Mouse (Mus musculus): Measurements from ENCODE around the gene Surf6.

The Surf6 gene

GRCm38 (mm10) chr2:26919684-26920083 lies 17.0 kb upstream of the Surf6 start:
- POLR2A ChIA-PET, result interaction anchor here (0.5 to 13.6 kb wide), 20 partner anchors 7 to 511 kb away, joined by 3 to 251 read pairs (median 4); partner anchors contain the start of genes Med22 (in 2 of the 4), Surf6 (in 2 of the 4), Agpat2 (in 1 of the 4) and Inpp5e (in 1 of the 4)
- CTCF ChIA-PET, result interaction anchor here in 3 of 4 experiments (0.7 to 3.5 kb wide), 3 partner anchors 11 to 98 kb away, joined by 3 to 11 read pairs (median 3); no protein-coding TSS in a partner anchor

DNA sequence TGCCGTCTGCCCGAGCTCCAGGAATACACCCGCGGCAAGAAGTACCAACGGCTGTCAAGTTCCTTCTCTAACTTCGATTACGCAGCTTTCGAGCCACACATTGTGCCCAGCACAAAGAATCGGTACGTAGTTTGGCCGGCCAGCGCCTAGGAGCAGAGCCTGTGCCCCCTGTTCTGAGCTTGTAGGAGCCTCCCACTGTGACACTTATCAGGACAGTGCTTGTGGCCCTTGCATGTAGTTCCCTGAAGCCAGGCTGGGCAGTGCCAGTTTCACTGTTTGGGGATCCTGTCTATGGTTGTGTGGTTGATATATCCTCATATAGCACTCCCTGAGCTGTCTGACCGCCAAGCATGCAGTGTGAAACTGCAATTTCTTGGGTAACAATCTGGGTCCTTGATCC lies 14.1 kb upstream of the Surf6 start:
- ChIA-PET POLR2A (interaction anchor here (0.7 to 13.6 kb wide), 27 partner anchors 9 to 322 kb away, joined by 3 to 251 read pairs (median 5); partner anchors contain the start of genes Surf6 (in 2 of the 4), Med22 (in 1 of the 4) and Rpl7a (in 1 of the 4)), CTCF (interaction anchor here in 3 of 4 experiments (0.9 to 3.5 kb wide), 7 partner anchors 9 to 14 kb away, joined by 3 to 11 read pairs (median 5); partner anchors contain the start of gene Surf6 (in 2 of the 3))

DNA sequence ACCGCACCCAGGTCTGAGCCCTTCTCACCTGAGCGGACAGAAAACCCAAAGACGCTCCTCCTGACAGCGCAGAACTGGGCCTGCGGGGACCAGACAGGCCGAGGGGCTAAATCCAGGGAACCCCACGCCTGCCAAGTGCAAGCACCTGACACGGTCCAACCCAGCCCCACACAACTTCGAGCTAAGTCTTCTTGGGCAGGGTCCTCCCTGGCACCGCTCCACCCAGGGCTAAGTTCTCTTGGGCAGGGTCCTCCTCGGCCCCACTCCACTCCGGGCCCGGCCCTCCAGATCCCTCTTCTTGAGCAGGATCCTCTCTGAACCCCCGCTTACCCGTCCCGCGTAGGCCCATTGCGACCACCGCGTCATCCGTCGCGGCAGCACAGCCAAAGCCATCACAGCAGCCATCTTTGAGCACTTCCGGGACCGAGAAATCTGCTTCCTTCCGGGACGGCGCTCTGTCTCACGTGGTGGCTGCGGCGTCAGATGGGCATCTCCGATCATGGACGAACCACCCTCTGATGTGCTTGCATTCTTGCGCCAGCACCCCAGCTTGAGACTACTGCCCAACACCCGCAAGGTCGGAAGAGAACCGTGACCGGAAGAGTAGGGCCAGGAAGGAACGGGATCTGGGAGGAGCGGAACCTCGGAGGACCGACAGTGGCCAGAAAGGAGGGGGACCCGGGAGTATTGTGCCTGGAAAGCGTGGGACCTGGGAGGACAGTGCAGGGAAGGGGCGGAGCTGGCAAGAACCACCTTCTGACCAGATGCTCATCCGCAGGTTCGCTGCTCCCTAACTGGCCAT lies 13.4 kb upstream of the Surf6 start, which contains the start of the genes Surf2 and Surf1:
Surf2 (plus strand) TSS at position 441 of the 802 bp plus-strand sequence.
Surf1 (minus strand) TSS at position 604 of the 802 bp plus-strand sequence.
- POLR2A ChIA-PET, result interaction anchor here (0.5 to 13.6 kb wide), 33 partner anchors 9 to 1688 kb away, joined by 3 to 251 read pairs (median 5); partner anchors contain the start of genes Surf6 (in 3 of the 4), Med22 (in 1 of the 4), Rpl7a (in 1 of the 4) and Sec16a (in 1 of the 4)
- CTCF ChIA-PET, result interaction anchor here in 3 of 4 experiments (0.9 to 3.5 kb wide), 7 partner anchors 8 to 14 kb away, joined by 3 to 11 read pairs (median 5); partner anchors contain the start of gene Surf6 (in 2 of the 3)

DNA sequence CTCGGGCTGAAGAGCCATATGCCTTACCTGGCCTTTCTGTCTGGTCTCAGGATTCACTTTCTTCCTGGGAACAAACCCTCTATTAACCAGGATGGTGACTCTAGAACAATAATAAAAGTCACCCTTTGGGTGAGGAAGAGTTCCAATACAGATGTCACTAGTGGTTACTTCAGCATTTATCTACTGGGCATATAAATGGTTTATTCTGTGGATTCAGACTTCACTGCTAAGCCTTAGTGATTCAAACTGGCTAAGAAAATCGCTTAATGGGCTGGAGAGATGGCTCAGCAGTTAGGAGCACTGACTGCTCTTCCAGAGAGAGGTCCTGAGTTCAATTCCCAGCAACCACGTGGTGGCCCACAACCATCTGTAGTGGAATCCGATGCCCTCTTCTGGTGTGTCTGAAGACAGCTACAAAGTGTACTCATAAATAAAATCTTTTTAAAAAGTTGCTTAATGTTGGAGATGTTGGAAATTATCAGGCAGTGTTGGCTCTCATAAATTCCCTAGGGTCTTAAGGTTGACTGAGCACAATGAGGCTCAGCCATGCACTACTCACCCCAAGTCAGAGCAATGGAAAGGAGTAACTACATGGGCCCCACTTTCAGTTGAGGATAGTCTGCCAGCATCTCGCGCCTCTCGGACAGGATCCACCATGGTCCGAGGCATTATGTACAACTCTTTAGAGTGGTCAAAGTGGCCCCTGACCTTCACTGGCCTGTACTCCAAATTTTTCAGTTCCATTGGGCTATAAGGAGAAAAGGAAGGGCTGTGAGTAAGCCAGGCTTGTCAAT lies 11.7 kb upstream of the Surf6 start:
- POLR2A ChIA-PET, result interaction anchor here (0.6 to 5.0 kb wide), 18 partner anchors 8 to 469 kb away, joined by 3 to 136 read pairs (median 14); partner anchors contain the start of gene Surf6 (in 4 of the 4)
- CTCF ChIA-PET, result no interaction called here

DNA sequence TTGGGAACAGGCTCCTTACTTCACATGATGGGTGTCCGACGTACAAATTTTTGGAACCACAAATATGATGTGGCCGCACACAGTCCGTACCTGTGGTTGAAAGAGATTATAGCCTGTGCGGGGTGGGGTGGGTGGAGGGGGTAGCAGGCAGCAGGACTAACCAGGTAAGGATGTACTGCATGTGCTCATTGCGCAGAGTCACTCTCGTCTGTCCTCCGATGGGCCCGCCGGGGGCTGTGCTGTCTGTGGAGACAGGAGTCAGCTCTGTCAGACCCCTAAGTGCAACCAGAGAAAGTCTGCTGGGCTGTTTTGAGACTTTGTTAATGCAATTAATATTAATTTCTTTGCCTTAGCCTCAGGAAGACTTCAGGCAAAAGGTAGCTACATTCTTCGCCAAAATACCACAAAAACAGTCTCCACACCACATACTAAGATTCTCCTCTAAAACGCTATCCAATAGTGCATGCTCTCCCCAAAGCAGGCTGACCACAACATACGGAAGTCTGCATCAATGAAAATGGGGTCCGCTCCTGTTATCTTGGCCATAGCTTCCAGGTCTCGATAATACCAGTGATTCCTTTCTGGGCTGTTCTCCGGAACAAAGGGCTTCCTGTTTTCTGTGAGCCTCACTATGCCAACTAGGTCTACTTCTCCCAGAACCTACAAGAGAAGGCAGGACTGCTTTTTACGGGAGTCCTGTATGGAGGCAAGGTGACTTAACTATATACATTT lies 10.9 kb upstream of the Surf6 start:
- CTCF ChIA-PET, result no interaction called here
- POLR2A ChIA-PET, result interaction anchor here (0.6 to 5.0 kb wide), 29 partner anchors 9 to 468 kb away, joined by 3 to 136 read pairs (median 7); partner anchors contain the start of genes Surf6 (in 4 of the 4) and Slc2a6 (in 1 of the 4)

DNA sequence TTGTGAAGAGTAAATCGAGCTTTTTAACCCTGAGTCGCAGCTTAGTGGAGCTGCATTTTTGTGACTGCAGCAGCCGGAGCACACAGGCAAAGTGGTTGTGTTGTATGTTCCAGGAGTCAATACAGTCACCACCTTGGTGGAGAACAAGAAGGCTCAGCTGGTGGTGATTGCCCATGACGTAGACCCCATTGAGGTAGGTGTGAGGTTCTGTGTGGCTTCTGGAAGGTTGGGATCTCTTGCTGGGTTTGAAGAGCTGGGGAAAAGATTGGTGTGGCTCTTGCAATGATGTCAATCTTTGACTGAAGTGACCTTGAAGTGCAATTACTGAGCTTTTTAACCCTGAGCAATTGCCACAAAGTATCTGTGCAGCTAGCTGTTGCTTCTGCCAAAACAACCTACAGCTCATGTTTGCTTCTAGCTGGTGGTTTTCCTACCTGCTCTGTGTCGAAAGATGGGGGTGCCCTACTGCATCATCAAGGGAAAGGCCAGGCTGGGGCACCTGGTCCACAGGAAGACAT lies 9.6 kb upstream of the Surf6 start:
- CTCF ChIA-PET, result no interaction called here
- POLR2A ChIA-PET, result interaction anchor here (0.6 to 5.0 kb wide), 82 partner anchors 8 to 1215 kb away, joined by 3 to 136 read pairs (median 6); partner anchors contain the start of genes Surf6 (in 4 of the 4), Agpat2 (in 2 of the 4), Fam69b (in 1 of the 4) and Qsox2 (in 1 of the 4)

- ChIA-PET CTCF (interaction anchor here in 1 of 4 experiments (1.0 kb wide), 1 partner anchor 8 kb away, joined by 4 read pairs; the partner anchor contains the start of gene Surf6), POLR2A (interaction anchor here (0.6 to 13.2 kb wide), 67 partner anchors 8 to 1551 kb away, joined by 3 to 251 read pairs (median 6); partner anchors contain the start of genes Surf6 (in 4 of the 4), Agpat2 (in 3 of the 4), Fam69b (in 1 of the 4) and Qsox2 (in 1 of the 4))
These were observed 8.5 kb upstream of the Surf6 start for GRCm38 (mm10) chr2:26910994-26911765.

GRCm38 (mm10) chr2:26910124-26910993 lies 7.7 kb upstream of the Surf6 start, which contains the start of the genes Med22 and Rpl7a:
TSS of gene Med22 (minus strand) at chr2:26910677.
TSS of gene Rpl7a (plus strand) at chr2:26910764.
- POLR2A ChIA-PET, result interaction anchor here (0.5 to 13.2 kb wide), 24 partner anchors 8 to 818 kb away, joined by 3 to 251 read pairs (median 4); partner anchors contain the start of genes Agpat2 (in 1 of the 4), Surf1 (in 1 of the 4), Surf2 (in 1 of the 4) and Surf4 (in 1 of the 4)
- CTCF ChIA-PET, result interaction anchor here in 1 of 4 experiments (0.7 kb wide), 1 partner anchor 11 kb away, joined by 3 read pairs; no protein-coding TSS in a partner anchor

- POLR2A ChIA-PET, result interaction anchor here in 3 of 4 experiments (0.6 to 13.2 kb wide), 19 partner anchors 9 to 790 kb away, joined by 3 to 251 read pairs (median 4); partner anchors contain the start of genes Agpat2 (in 1 of the 3), Surf1 (in 1 of the 3), Surf2 (in 1 of the 3) and Surf4 (in 1 of the 3)
These were observed 6.7 kb upstream of the Surf6 start for GRCm38 (mm10) chr2:26909387-26909784.

DNA sequence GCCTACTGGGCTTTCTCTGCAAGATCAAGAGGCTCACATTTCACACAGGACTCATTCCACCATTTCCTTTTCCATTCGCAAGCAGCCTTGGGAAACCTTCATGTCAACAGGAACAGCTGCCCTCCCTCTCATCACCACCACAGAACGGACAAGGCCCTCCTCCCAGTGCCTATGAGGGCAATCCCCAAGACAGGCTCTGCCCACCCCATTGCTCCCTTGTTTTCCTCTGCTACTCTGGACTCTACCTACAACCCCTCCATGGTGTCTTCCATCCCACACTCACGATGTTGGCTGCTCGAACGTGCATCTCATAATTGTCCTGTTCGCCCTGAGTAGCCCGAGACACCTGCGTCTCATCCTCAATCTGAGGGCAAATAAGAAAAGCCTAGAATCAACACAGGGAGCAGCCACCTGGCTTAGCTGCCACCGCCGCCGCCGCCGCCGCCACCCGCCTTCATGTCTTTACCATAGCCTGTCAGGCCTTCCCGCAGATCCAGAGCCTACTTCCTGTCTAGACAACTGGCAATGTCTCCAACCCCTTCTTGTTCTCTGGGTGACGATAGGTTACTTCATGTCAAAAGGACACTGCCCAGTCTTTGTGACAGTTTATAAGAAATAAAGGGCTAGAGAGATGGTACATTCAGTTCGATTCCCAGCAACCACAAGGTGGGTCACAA lies 6.2 kb upstream of the Surf6 start:
- ChIA-PET POLR2A (interaction anchor here in 3 of 4 experiments (0.6 to 13.2 kb wide), 15 partner anchors 8 to 1168 kb away, joined by 3 to 251 read pairs (median 5); partner anchors contain the start of genes Agpat2 (in 1 of the 3), Surf1 (in 1 of the 3), Surf2 (in 1 of the 3) and Surf4 (in 1 of the 3)), CTCF (interaction anchor here in 2 of 4 experiments (1.3 to 1.6 kb wide), 2 partner anchors 8 to 16 kb away, joined by 3 to 6 read pairs; partner anchors contain the start of genes Surf1 (in 1 of the 2) and Surf2 (in 1 of the 2))

More at GRCm38 (mm10) chr2:26909387-26909784, 6.7 kb upstream of the Surf6 start:
- CTCF ChIA-PET, result interaction anchor here in 1 of 4 experiments (0.7 kb wide), 1 partner anchor 12 kb away, joined by 3 read pairs; no protein-coding TSS in a partner anchor

DNA sequence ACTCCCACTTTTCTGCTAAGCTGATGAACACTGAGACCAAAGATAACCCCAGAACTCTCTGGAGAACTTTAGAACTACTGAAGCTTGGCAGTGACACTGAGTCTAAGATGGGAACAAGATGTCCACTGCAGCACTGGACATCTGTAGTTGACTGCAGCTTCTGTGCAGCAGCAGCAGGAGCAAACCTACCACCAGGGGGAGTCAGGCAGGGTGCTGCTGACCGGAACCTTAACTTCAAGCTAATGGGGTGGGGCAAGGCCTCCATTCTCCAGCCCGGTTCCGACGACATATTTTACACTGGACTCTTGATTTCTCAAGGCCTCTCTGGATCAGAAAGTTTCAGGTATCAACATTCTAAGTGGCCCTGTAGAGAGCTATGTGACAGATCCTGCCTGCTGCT lies 4.4 kb upstream of the Surf6 start:
- ChIA-PET POLR2A (interaction anchor here in 3 of 4 experiments (0.5 to 13.2 kb wide), 22 partner anchors 10 to 535 kb away, joined by 3 to 251 read pairs (median 3); partner anchors contain the start of genes Surf1 (in 2 of the 3), Surf2 (in 2 of the 3), Agpat2 (in 1 of the 3) and Brd3os (in 1 of the 3)), CTCF (interaction anchor here (0.6 to 2.0 kb wide), 32 partner anchors 9 to 573 kb away, joined by 3 to 11 read pairs (median 4); partner anchors contain the start of genes Surf1 (in 3 of the 4), Surf2 (in 3 of the 4), Agpat2 (in 2 of the 4) and Slc2a6 (in 1 of the 4))

- ChIA-PET POLR2A (interaction anchor here in 3 of 4 experiments (0.9 to 13.2 kb wide), 12 partner anchors 11 to 302 kb away, joined by 3 to 251 read pairs (median 4); partner anchors contain the start of genes Surf1 (in 2 of the 3), Surf2 (in 2 of the 3) and Agpat2 (in 1 of the 3)), CTCF (interaction anchor here (0.6 to 2.0 kb wide), 20 partner anchors 10 to 405 kb away, joined by 3 to 11 read pairs (median 4); partner anchors contain the start of genes Agpat2 (in 2 of the 4), Surf1 (in 2 of the 4) and Surf2 (in 2 of the 4))
These were observed 3.8 kb upstream of the Surf6 start for GRCm38 (mm10) chr2:26906431-26906830.

DNA sequence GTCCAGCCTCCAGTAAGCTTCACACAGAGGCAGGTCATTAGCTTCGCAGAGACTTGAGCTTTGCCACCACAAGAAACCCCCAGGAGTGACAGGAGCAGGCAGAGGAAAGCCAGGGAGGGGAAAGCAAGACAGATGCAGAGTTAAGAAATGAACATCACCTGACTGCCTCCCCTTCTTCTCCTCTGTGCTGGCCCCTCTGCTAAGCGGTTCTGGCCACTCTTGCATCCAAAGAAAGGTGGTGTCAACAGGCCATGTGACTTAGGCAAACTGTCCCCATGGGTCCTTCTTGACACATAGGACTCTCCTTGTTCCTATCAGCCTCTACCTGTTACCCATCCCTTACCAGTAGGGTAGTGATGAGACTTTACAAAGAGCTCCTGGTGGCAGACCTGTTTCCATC lies 3.3 kb upstream of the Surf6 start:
- CTCF ChIA-PET, result interaction anchor here (0.8 to 2.0 kb wide), 6 partner anchors 11 to 223 kb away, joined by 3 to 11 read pairs (median 4); partner anchors contain the start of genes Surf1 (in 2 of the 4) and Surf2 (in 2 of the 4)
- POLR2A ChIA-PET, result interaction anchor here in 2 of 4 experiments (0.6 to 13.2 kb wide), 8 partner anchors 14 to 398 kb away, joined by 3 to 251 read pairs (median 3); partner anchors contain the start of genes Surf1 (in 1 of the 2) and Surf2 (in 1 of the 2)
